Mouse (Mus musculus) MEL (cell line): ENCODE data around the gene Sik3. TPM values are rescaled to one million over a fixed set of nuclear protein-coding genes. Genes with fewer than 3 reads are reported as not detected.

Experiments
- DNase-seq: peaks from one replicate; pipeline ENCODE4 v3.0.0; 2011; ENCODE audit warnings: low read depth, low spot score
- H3K27ac ChIP-seq: 2 replicates; pipeline ENCODE4 v1.5.1; 2012; ENCODE audit warnings: low read depth, mild to moderate bottlenecking, control low read depth, low read length, moderate library complexity; ENCODE audit not compliant: control insufficient read depth
- H3K27me3 ChIP-seq, 2 experiments: fragments of 150-350 bp in 1 of 2; sonication (generic) in 1 of 2; 2 replicates each; pipeline ENCODE4 v1.6.1; 2012; ENCODE audit warnings: low read length in 2 of 2, mild to moderate bottlenecking in 2 of 2, improper control_type of control experiment in 1 of 2, moderate library complexity in 1 of 2; ENCODE audit not compliant: insufficient read depth in 2 of 2, control insufficient read depth in 1 of 2
- H3K36me3 ChIP-seq, 2 experiments: 2 replicates each; pipeline ENCODE4 v1.6.1; 2012 to 2014; ENCODE audit warnings: low read length in 2 of 2, improper control_type of control experiment in 1 of 2, inconsistent platforms in 1 of 2, mild to moderate bottlenecking in 1 of 2; ENCODE audit not compliant: insufficient read depth in 2 of 2, control insufficient read depth in 1 of 2
- H3K4me1 ChIP-seq, 2 experiments: fragments of 150-350 bp in 1 of 2; sonication (generic) in 1 of 2; 2 replicates each; pipeline ENCODE4 v1.6.1; 2012; ENCODE audit warnings: low read length in 2 of 2, improper control_type of control experiment in 1 of 2, mild to moderate bottlenecking in 1 of 2; ENCODE audit not compliant: insufficient read depth in 2 of 2, control insufficient read depth in 1 of 2
- H3K4me3 ChIP-seq, 2 experiments: fragments of 150-350 bp in 1 of 2; sonication (generic) in 1 of 2; 2 replicates each; pipeline ENCODE4 v1.5.1; 2012; ENCODE audit warnings: low read depth in 2 of 2, low read length in 2 of 2, mild to moderate bottlenecking in 2 of 2, moderate library complexity in 2 of 2, control low read depth in 1 of 2, improper control_type of control experiment in 1 of 2; ENCODE audit not compliant: control insufficient read depth in 1 of 2, insufficient read depth in 1 of 2
- H3K79me2 ChIP-seq: 2 replicates; pipeline ENCODE4 v1.6.1; 2012; ENCODE audit warnings: mild to moderate bottlenecking, low read length, moderate library complexity; ENCODE audit not compliant: control insufficient read depth, poor library complexity, insufficient read depth
- H3K9ac ChIP-seq: 2 replicates; pipeline ENCODE4 v1.6.1; 2012; ENCODE audit warnings: low read depth, mild to moderate bottlenecking, control low read depth, low read length, moderate library complexity; ENCODE audit not compliant: control insufficient read depth, poor library complexity, severe bottlenecking
- H3K9me3 ChIP-seq: fragments of 150-350 bp; sonication (generic); replicated peaks from 2 replicates; pipeline ENCODE4 v1.6.1; 2012; ENCODE audit warnings: mild to moderate bottlenecking, low read length, improper control_type of control experiment, moderate library complexity; ENCODE audit not compliant: insufficient read depth
- E2F4 ChIP-seq: IDR thresholded peaks from 2 replicates; pipeline ENCODE4 v1.6.1; 2011; ENCODE audit warnings: low read depth, low read length, improper control_type of control experiment, borderline replicate concordance
- EP300 ChIP-seq, 2 experiments: IDR thresholded peaks; 2 replicates each; pipeline ENCODE4 v1.6.1; 2011; ENCODE audit warnings: improper control_type of control experiment in 2 of 2, low read length in 2 of 2, low read depth in 1 of 2, mild to moderate bottlenecking in 1 of 2
- JUND ChIP-seq: IDR thresholded peaks from 2 replicates; pipeline ENCODE4 v1.6.1; 2011; ENCODE audit warnings: low read depth, mild to moderate bottlenecking, improper control_type of control experiment, low read length
- KAT2A ChIP-seq: conservative IDR thresholded peaks from 2 replicates; pipeline ENCODE4 v1.6.1; 2012; ENCODE audit warnings: low read depth, low read length, improper control_type of control experiment, inconsistent platforms
- MAFK ChIP-seq: IDR thresholded peaks from 2 replicates; pipeline ENCODE4 v1.6.1; 2011; ENCODE audit warnings: low read depth, mild to moderate bottlenecking, low read length, improper control_type of control experiment, borderline replicate concordance
- MAX ChIP-seq: IDR thresholded peaks from 2 replicates; pipeline ENCODE4 v1.6.1; 2011; ENCODE audit warnings: low read length, improper control_type of control experiment
- MEF2A ChIP-seq: IDR thresholded peaks from 2 replicates; pipeline ENCODE4 v1.6.1; 2014; ENCODE audit warnings: low read depth, mild to moderate bottlenecking, inconsistent platforms, low read length, improper control_type of control experiment; ENCODE audit not compliant: poor library complexity, insufficient replicate concordance, severe bottlenecking; ENCODE audit errors: extremely low read depth
- MXI1 ChIP-seq: IDR thresholded peaks from 2 replicates; pipeline ENCODE4 v1.6.1; 2011; ENCODE audit warnings: mild to moderate bottlenecking, low read depth, low read length, improper control_type of control experiment
- MYB ChIP-seq: IDR thresholded peaks from 2 replicates; pipeline ENCODE4 v1.6.1; 2011; ENCODE audit warnings: mild to moderate bottlenecking, low read depth, low read length, improper control_type of control experiment
- MYC ChIP-seq: IDR thresholded peaks from 2 replicates; pipeline ENCODE4 v1.6.1; 2011; ENCODE audit warnings: low read depth, mild to moderate bottlenecking, low read length, improper control_type of control experiment, moderate library complexity
- NRF1 ChIP-seq: IDR thresholded peaks from 2 replicates; pipeline ENCODE4 v1.6.1; 2014; ENCODE audit warnings: low read depth, mild to moderate bottlenecking, inconsistent platforms, low read length, improper control_type of control experiment, moderate library complexity; ENCODE audit not compliant: poor library complexity, insufficient read depth, severe bottlenecking
- POLR2A ChIP-seq, 2 experiments: IDR thresholded peaks; 2 replicates each; pipeline ENCODE4 v1.6.1; 2011 to 2012; ENCODE audit warnings: low read length in 2 of 2, mild to moderate bottlenecking in 2 of 2, control low read depth in 1 of 2, improper control_type of control experiment in 1 of 2, low read depth in 1 of 2, moderate library complexity in 1 of 2; ENCODE audit not compliant: control insufficient read depth in 1 of 2, insufficient read depth in 1 of 2, poor library complexity in 1 of 2
- RAD21 ChIP-seq: IDR thresholded peaks from 2 replicates; pipeline ENCODE4 v1.6.1; 2011; ENCODE audit warnings: mild to moderate bottlenecking, low read depth, low read length, improper control_type of control experiment
- RCOR1 ChIP-seq: IDR thresholded peaks from 2 replicates; pipeline ENCODE4 v1.6.1; 2012; ENCODE audit warnings: low read depth, mild to moderate bottlenecking, inconsistent platforms, low read length, improper control_type of control experiment
- SIN3A ChIP-seq: IDR thresholded peaks from 2 replicates; pipeline ENCODE4 v1.6.1; 2012; ENCODE audit warnings: low read length, improper control_type of control experiment, inconsistent platforms
- TAL1 ChIP-seq: IDR thresholded peaks from 2 replicates; pipeline ENCODE4 v1.6.1; 2012; ENCODE audit warnings: mild to moderate bottlenecking, inconsistent platforms, low read length, moderate library complexity, mixed read lengths
- TBP ChIP-seq: IDR thresholded peaks from 2 replicates; pipeline ENCODE4 v1.8.0; 2011; ENCODE audit warnings: low read depth, low read length, improper control_type of control experiment
- TCF12 ChIP-seq: IDR thresholded peaks from 2 replicates; pipeline ENCODE4 v1.6.1; 2014; ENCODE audit warnings: low read depth, mild to moderate bottlenecking, inconsistent platforms, low read length, improper control_type of control experiment, moderate library complexity
- ZC3H11A ChIP-seq: IDR thresholded peaks from 2 replicates; pipeline ENCODE4 v1.6.1; 2012; ENCODE audit warnings: low read depth, mild to moderate bottlenecking, inconsistent platforms, low read length, improper control_type of control experiment
- ZMIZ1 ChIP-seq: IDR thresholded peaks from 2 replicates; pipeline ENCODE4 v1.6.1; 2012; ENCODE audit warnings: low read depth, mild to moderate bottlenecking, inconsistent platforms, low read length, improper control_type of control experiment, moderate library complexity
- polyA plus RNA-seq, 2 experiments: library from polyadenylated mRNA; stranded (reverse) in 1 of 2; unstranded in 1 of 2; fragments of >175 nt in 1 of 2; fragments of >200 nt in 1 of 2; gene quantifications; 2 replicates each; pipeline versions ENCODE4 v1.2.1 to v1.2.4; 2012; ENCODE audit warnings: low replicate concordance in 2 of 2, low read depth in 1 of 2; ENCODE audit not compliant: insufficient read length in 2 of 2, insufficient read depth in 1 of 2, missing spikeins in 1 of 2
- total RNA-seq: library from RNA; depleted of rRNA; stranded (reverse); fragments of 300-350 nt; gene quantifications from 2 replicates; pipeline ENCODE4 v1.2.3, GENCODE M21; 2012

Gene Sik3
- total and polyA plus RNA-seq, 3 experiments = 78.7 to 111 TPM; not detected in 1

DNA sequence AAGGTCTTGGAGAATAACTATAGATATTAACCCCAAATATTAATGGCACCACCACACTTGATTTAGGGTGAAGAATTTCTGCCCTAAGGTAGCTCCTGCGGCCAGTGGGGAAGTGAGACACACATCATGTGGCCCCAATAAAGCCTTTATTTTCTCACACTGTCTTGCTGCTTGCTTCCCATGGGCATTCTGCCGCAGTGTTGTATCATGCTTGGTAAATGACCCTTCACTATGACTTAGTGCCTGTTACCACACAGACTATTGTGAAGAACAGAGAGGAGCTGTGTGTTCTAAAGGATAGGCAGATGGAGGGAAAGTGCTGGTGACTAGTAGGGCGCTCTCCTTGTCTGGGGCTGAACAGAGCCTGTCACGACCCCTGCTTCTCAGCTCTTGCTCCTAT, 54.1 kb downstream of the Sik3 start:
- no peak for DNase-seq
- TF ChIP-seq MYB (no peak), ZC3H11A (no peak), TCF12 (no peak), E2F4 (no peak), SIN3A (no peak), MEF2A (no peak), MYC (no peak), TAL1 (no peak), ZMIZ1 (no peak), RAD21 (no peak), TBP (no peak), RCOR1 (no peak), MAX (no peak), JUND (no peak), KAT2A (no peak), POLR2A (IDR thresholded peaks at IDR 0.05; ENCODE audit: control insufficient read depth in 1 of 2, insufficient read depth in 1 of 2, low read depth in 1 of 2, low read length in 2 of 2, poor library complexity in 1 of 2) (no peak), EP300 (IDR thresholded peaks at IDR 0.05; ENCODE audit: low read depth in 1 of 2, low read length in 2 of 2) (no peak), MAFK (no peak)
- TF ChIP-seq, all 39 proteins: peak for 0
- H3K4me3 ChIP-seq = no peak overlapping the region
- H3K9me3 ChIP-seq = no peaks in the 10 kb centered on the region
- H3K36me3 ChIP-seq = peaks cover 4 to 14% of the 10 kb centered on the region in 2 experiments
- no peak overlapping the region for H3K9ac ChIP-seq
- no peak overlapping the region for H3K27ac ChIP-seq
- peaks cover 55% of the 10 kb centered on the region for H3K79me2 ChIP-seq
- H3K4me1 ChIP-seq = peaks cover 6 to 17% of the 10 kb centered on the region in 2 experiments
- no peaks in the 10 kb centered on the region for H3K27me3 ChIP-seq

DNA sequence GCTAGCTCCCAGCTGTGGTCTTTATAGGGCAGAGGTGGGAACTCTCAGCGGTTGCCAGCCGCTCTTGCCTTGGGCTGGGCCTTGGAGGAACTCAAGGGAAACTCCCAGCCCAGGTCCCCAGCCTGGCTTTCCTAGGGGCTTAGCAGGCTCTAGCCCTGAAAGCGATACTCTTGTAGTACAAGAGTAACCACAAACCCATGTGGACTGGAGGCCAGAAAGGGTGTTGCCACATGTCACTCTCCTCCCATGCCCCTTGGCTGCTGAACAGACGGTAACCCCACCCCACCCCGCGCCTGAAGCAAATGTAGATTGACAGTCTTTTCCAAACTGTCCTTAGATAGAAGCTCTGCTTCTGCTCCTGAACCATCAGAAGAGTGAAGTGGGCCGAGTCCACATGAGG, 55.1 kb downstream of the Sik3 start:
- H3K36me3 ChIP-seq = peaks cover 2 to 14% of the 10 kb centered on the region in 2 experiments
- TF ChIP-seq NRF1 (no peak), MXI1 (peak; percentile 57)
- H3K27me3 ChIP-seq = no peaks in the 10 kb centered on the region
- no peaks in the 10 kb centered on the region for H3K9me3 ChIP-seq
- no peak overlapping the region for H3K27ac ChIP-seq
- H3K79me2 ChIP-seq = peaks cover 54% of the 10 kb centered on the region
- H3K4me1 ChIP-seq = peaks cover 6 to 15% of the 10 kb centered on the region in 2 experiments
- peak; percentile 40 for DNase-seq
- H3K9ac ChIP-seq = no peak overlapping the region
- H3K4me3 ChIP-seq = no peak overlapping the region
